Mouse (Mus musculus): Measurements from ENCODE around the gene Kdm2a.

DNA sequence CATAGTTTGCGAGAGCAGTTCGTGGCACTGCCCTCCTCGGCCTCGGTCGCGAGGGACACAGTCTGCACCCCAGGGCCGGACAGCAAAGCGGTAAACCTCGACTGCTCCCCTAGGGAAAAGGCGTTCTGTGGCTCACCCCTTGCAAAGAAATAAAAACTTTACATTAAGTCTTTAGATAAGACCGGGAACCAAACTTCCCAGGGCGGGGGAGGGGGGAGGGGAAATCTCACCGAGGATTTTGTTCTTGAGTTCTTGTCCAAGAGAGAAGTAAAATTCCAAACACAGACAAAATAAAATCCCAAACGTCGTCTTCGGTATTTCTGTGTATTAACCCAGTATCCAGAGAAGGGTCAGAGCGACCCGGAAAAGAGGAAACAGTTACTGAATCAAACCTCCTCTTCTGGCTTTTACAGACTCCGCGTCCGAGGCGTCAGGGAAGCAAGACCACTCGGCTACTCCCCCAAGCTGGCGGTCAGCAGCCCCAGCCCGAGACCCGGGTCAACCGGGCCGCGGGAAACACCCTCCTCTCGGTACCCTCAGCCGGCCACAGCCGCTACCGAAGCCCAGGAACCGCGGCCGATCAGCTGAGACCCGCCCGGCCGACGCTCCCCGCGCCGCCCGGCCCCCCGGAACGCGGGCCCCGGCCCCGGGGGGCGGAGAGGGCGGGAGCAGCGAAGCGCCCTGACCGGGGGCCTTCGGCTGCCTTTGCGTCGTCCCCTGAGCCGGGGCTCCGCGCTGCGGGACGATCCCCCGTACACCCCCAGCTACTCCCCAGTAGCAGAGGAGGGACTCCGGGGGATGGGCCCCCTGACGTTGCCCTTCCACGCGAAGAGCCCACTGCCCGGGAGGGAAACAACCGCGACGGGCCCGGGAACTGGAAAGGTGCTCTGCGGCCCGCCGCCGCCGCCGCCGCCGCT, 1.7 kb downstream of the Kdm2a start:
- TF ChIP-seq CTCF (conservative IDR thresholded peaks at IDR 0.05 in 1 of 2, IDR thresholded peaks at IDR 0.05 in 1 of 2; ENCODE audit: low read depth in 2 of 2, low read length in 2 of 2) (no peak), JUN (IDR thresholded peaks at IDR 0.05; ENCODE audit: insufficient read depth, low read depth, low read length) (no peak), POLR2A (IDR thresholded peaks at IDR 0.05; ENCODE audit: low read depth, low read length) (no peak), USF1 (IDR thresholded peaks at IDR 0.05; ENCODE audit: low read depth, low read length) (no peak), EP300 (IDR thresholded peaks at IDR 0.05; ENCODE audit: low read length) (no peak), MAFK (IDR thresholded peaks at IDR 0.05; ENCODE audit: insufficient replicate concordance, low read length) (no peak), SMC3 (IDR thresholded peaks at IDR 0.05; ENCODE audit: low read depth, low read length) (no peak), ETS1 (conservative IDR thresholded peaks at IDR 0.05; ENCODE audit: low read depth, low read length) (no peak), MAZ (IDR thresholded peaks at IDR 0.05; ENCODE audit: low read depth, low read length) (0 out of 2 replicates have a peak, but pooled peaks have one; percentile 25), RCOR1 (conservative IDR thresholded peaks at IDR 0.05; ENCODE audit: low read depth, low read length) (no peak)
